Mouse (Mus musculus) limb, embryonic 12.5 days (tissue): ENCODE results near the gene Vmn1r95. TPM values are rescaled to one million over a fixed set of nuclear protein-coding genes. Genes with fewer than 3 reads are reported as not detected.
"Not testable (repeated sequence)": the region's sequence is repeated elsewhere in the genome, so short reads cannot be mapped to it uniquely, and the experiment has no call there.

Source experiments
- ATAC-seq: fragments of 200-750 bp; cut with Nextera tagmentation; 2 replicates; pipeline ENCODE4 v1.8.0; 2017; ENCODE audit warnings: low read depth, moderate TSS enrichment; ENCODE audit not compliant: insufficient number of reproducible peaks, insufficient read depth, low FRiP score, low TSS enrichment
- H3K27ac ChIP-seq: fragments of 300-500 bp; sonication (generic); 2 replicates; pipeline ENCODE4 v1.5.1; 2016; ENCODE audit warnings: mild to moderate bottlenecking, moderate library complexity
- H3K27me3 ChIP-seq: fragments of 300-500 bp; sonication (generic); 2 replicates; pipeline ENCODE4 v1.6.1; 2016; ENCODE audit warnings: mild to moderate bottlenecking, moderate library complexity
- H3K36me3 ChIP-seq: fragments of 300-500 bp; sonication (generic); 2 replicates; pipeline ENCODE4 v1.6.1; 2016; ENCODE audit warnings: mild to moderate bottlenecking, moderate library complexity
- H3K4me1 ChIP-seq: fragments of 300-500 bp; sonication (generic); replicated peaks from 2 replicates; pipeline ENCODE4 v1.6.1; 2016
- H3K4me2 ChIP-seq: fragments of 300-500 bp; sonication (generic); 2 replicates; pipeline ENCODE4 v1.6.1; 2016; ENCODE audit warnings: mild to moderate bottlenecking, moderate library complexity
- H3K4me3 ChIP-seq: fragments of 300-500 bp; sonication (generic); replicated peaks from 2 replicates; pipeline ENCODE4 v1.5.1; 2016; ENCODE audit warnings: mild to moderate bottlenecking
- H3K9ac ChIP-seq: fragments of 300-500 bp; sonication (generic); replicated peaks from 2 replicates; pipeline ENCODE4 v1.6.1; 2016; ENCODE audit warnings: mild to moderate bottlenecking, moderate library complexity
- H3K9me3 ChIP-seq: fragments of 300-500 bp; sonication (generic); 2 replicates; pipeline ENCODE4 v1.6.1; 2016; ENCODE audit warnings: mild to moderate bottlenecking, moderate library complexity
- WGBS: fragments of 180-500 bp; shearing (Covaris S2); methylation state at CpG from one replicate; pipeline ENCODE4 v1.1.7; 2016; 5-methylcytosine and 5-hydroxymethylcytosine counted together
- polyA plus RNA-seq: library from polyadenylated mRNA; unstranded; fragments of >200 nt; fragmentation: Nextera tagmentation; extraction: Ambion mirVana; gene quantifications from 2 replicates; pipeline ENCODE4 v1.2.1, GENCODE M21; 2016

The Vmn1r95 gene
- polyA plus RNA-seq = not detected in 2 replicates

GRCm38 (mm10) chr7:20193410-20193809 lies at the start of gene Vmn1r95:
Gene Vmn1r95 (plus strand): TSS chr7:20193710.
- not testable (repeated sequence) for H3K4me2 ChIP-seq, H3K4me1 ChIP-seq, H3K27ac ChIP-seq, H3K36me3 ChIP-seq, H3K4me3 ChIP-seq, ATAC-seq, H3K27me3 ChIP-seq, H3K9me3 ChIP-seq, H3K9ac ChIP-seq
- WGBS = no CpG with 5 or more reads among the region's 3 CpGs

- not testable (repeated sequence) for ATAC-seq, H3K9me3 ChIP-seq, H3K4me3 ChIP-seq, H3K9ac ChIP-seq, H3K36me3 ChIP-seq, H3K4me1 ChIP-seq, H3K4me2 ChIP-seq, H3K27ac ChIP-seq, H3K27me3 ChIP-seq
- WGBS = no CpG with 5 or more reads among the region's 3 CpGs
These were observed 25.2 kb upstream of the Vmn1r95 start, which contains the start of gene Vmn1r94 for GRCm38 (mm10) chr7:20168277-20168676. Gene Vmn1r94 (minus strand): TSS chr7:20168377.

- not testable (repeated sequence) for H3K4me2 ChIP-seq, H3K27me3 ChIP-seq, H3K27ac ChIP-seq, H3K9ac ChIP-seq, H3K4me1 ChIP-seq, H3K4me3 ChIP-seq, H3K36me3 ChIP-seq, H3K9me3 ChIP-seq, ATAC-seq
- WGBS = no CpG with 5 or more reads among the region's 2 CpGs
These were observed 12.0 kb downstream of the Vmn1r95 start, which contains the start of gene Gm6164 for GRCm38 (mm10) chr7:20205507-20205906. Gene Gm6164 (minus strand): TSS chr7:20205607.

GRCm38 (mm10) chr7:20233728-20234127 lies 40.2 kb downstream of the Vmn1r95 start, which contains the start of gene Gm4498:
Gene Gm4498 (minus strand): TSS chr7:20233828.
- no CpG with 5 or more reads among the region's 2 CpGs for WGBS
- H3K9me3 ChIP-seq, H3K4me3 ChIP-seq, H3K27me3 ChIP-seq, H3K4me2 ChIP-seq, H3K9ac ChIP-seq, H3K27ac ChIP-seq, H3K4me1 ChIP-seq, H3K36me3 ChIP-seq, ATAC-seq: not testable (repeated sequence)

Other genes with a start within 250 kb of the Vmn1r95 start
- 0.14 TPM in 1 of 2 replicates, not detected in the other for gene Igsf23, start 243.0 kb upstream of the Vmn1r95 start, polyA plus RNA-seq
- not detected in 2 replicates for gene Ceacam20, start 228.3 kb upstream of the Vmn1r95 start, polyA plus RNA-seq
- not detected in 2 replicates for gene Nlrp9b, start 202.2 kb upstream of the Vmn1r95 start, polyA plus RNA-seq
- gene Vmn1r91, start 94.0 kb upstream of the Vmn1r95 start, polyA plus RNA-seq = not detected in 2 replicates
- gene Gm16442, start 71.1 kb upstream of the Vmn1r95 start, polyA plus RNA-seq = not detected in 2 replicates
- gene Vmn1r93, start 54.6 kb upstream of the Vmn1r95 start, polyA plus RNA-seq = not detected in 2 replicates
- not detected in 2 replicates for gene Vmn1r94, start 25.3 kb upstream of the Vmn1r95 start, polyA plus RNA-seq
- gene Gm6164, start 11.9 kb downstream of the Vmn1r95 start, polyA plus RNA-seq = not detected in 2 replicates
- not detected in 2 replicates for gene Gm4498, start 40.1 kb downstream of the Vmn1r95 start, polyA plus RNA-seq
- gene Gm5890, start 69.1 kb downstream of the Vmn1r95 start, polyA plus RNA-seq = not detected in 2 replicates
- gene Gm4133, start 140.4 kb downstream of the Vmn1r95 start, polyA plus RNA-seq = not detected in 2 replicates
- gene Gm5728, start 181.7 kb downstream of the Vmn1r95 start, polyA plus RNA-seq = not detected in 2 replicates
- gene Vmn1r100, start 224.2 kb downstream of the Vmn1r95 start, polyA plus RNA-seq = not detected in 2 replicates
- not detected in 2 replicates for gene Vmn1r101, start 248.9 kb downstream of the Vmn1r95 start, polyA plus RNA-seq